In the genomic region with DNA sequence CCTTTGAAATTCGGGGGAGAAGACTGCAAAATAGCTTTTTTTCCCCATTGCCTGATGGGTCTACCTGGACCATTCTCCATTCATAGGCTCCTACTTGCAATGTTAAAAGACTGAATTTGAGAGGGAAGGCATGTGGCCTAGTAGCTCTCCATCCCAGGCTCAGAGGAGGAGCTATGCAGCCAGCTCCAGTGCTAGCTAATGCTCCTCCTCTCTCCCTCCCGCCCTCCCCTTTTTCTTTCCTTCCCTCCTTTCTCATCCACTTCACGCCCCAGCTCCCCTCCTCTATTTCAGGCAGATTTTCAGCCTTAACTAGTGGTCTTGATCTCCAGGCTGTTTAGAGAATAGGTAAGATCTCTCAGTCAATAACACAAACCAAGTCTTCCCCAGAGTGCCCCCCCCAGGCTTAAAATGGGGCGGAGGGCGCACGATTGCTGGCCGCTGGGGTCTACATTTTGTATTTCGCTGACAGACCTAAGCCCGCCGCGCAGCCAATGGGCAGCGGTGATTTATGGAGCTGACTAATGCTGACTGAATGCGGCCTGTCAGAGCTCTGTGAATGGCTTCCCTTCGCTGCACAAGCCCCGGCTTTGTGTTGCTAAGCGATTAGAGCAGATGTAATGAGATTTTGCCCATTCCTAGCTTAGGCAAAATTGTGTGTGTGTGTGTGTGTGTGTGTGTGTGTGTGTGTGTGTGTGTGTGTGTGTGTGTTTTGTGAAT, we compare ENCODE assay signal across 8 mouse cellular contexts. TPM values are rescaled to one million over a fixed set of nuclear protein-coding genes. Genes with fewer than 3 reads are reported as not detected.
A peak's percentile ranks its signal among the peaks of the same experiment; 100 is the strongest.
DNase-seq lines count a peak whose midpoint lies in the region; ATAC-seq and TF ChIP-seq lines count a peak whose summit lies in the region.
"Had no signal": no experiment of that assay in that cellular context is flagged by ENCODE, and none has a peak within 500 bp of the region (broad histone marks: within the 10 kb centered on the region; RNA-seq: fewer than 3 reads in every experiment).

No protein-coding gene starts in this region.

- peaks cover 16% of the 10 kb centered on the region for H3K4me1 ChIP-seq in embryonic facial prominence, embryonic 12.5 days
- H3K4me1 ChIP-seq in neural tube, embryonic 15.5 days, result peaks cover 60% of the 10 kb centered on the region

- no peak overlapping the region for H3K9ac ChIP-seq in embryonic facial prominence, embryonic 12.5 days
- H3K9ac ChIP-seq in neural tube, embryonic 15.5 days (replicated peaks), result no peak overlapping the region

- peak overlapping the region; percentile 35 for H3K4me2 ChIP-seq in embryonic facial prominence, embryonic 12.5 days (replicated peaks)
- peak overlapping the region; percentile 50 for H3K4me2 ChIP-seq in neural tube, embryonic 15.5 days

- DNase-seq in right cerebral cortex, adult 2 months (ENCODE audit: low spot score in 2 of 2), result peak; percentile 53 to 66
- DNase-seq in right cerebral cortex, postnatal 36 days (ENCODE audit: low spot score in 2 of 2), result no peak
- peak in 1 of 2 experiments; percentile 41 for DNase-seq in layer of hippocampus, adult 2 months (ENCODE audit: low spot score in 2 of 2)
- no peak for DNase-seq in lung, adult 18-20 months
- DNase-seq in urinary bladder, adult 2 months (ENCODE audit: low spot score), result no peak

- peaks cover 89% of the 10 kb centered on the region for H3K27me3 ChIP-seq in embryonic facial prominence, embryonic 12.5 days
- no peaks in the 10 kb centered on the region; the same call in 1 of the 2 replicates for H3K27me3 ChIP-seq in neural tube, embryonic 15.5 days (replicated peaks)

- ATAC-seq in embryonic facial prominence, embryonic 12.5 days (ENCODE audit: insufficient number of reproducible peaks, insufficient read depth, low FRiP score, low TSS enrichment), result no peak
- peak; percentile 64 for ATAC-seq in neural tube, embryonic 15.5 days (ENCODE audit: low FRiP score)

- H3K4me3 ChIP-seq in embryonic facial prominence, embryonic 12.5 days, result no peak overlapping the region
- peak overlapping the region; percentile 41 for H3K4me3 ChIP-seq in layer of hippocampus, adult 2 months
- H3K4me3 ChIP-seq in neural tube, embryonic 15.5 days (replicated peaks), result no peak overlapping the region

- H3K9me3 ChIP-seq in embryonic facial prominence, embryonic 12.5 days, result no peaks in the 10 kb centered on the region
- H3K9me3 ChIP-seq in neural tube, embryonic 15.5 days (replicated peaks), result no peaks in the 10 kb centered on the region

- no peaks in the 10 kb centered on the region for H3K36me3 ChIP-seq in embryonic facial prominence, embryonic 12.5 days
- no peaks in the 10 kb centered on the region for H3K36me3 ChIP-seq in neural tube, embryonic 15.5 days

- H3K27ac ChIP-seq in embryonic facial prominence, embryonic 12.5 days, result no peak overlapping the region
- H3K27ac ChIP-seq in layer of hippocampus, adult 2 months, result peak overlapping the region; percentile 85
- H3K27ac ChIP-seq in neural tube, embryonic 15.5 days (replicated peaks), result peak overlapping the region; percentile 82

- TF ChIP-seq CTCF in layer of hippocampus, adult 2 months (conservative IDR thresholded peaks at IDR 0.05), result no peak

- WGBS in embryonic facial prominence, embryonic 12.5 days, result under 1% methylated on average over 16 of the region's 16 CpGs
- whole genome bisulfite sequencing in neural tube, embryonic 15.5 days, result 3% methylated on average over 16 of the region's 16 CpGs

RNA-seq across cellular contexts. Expression of a gene that starts 4.9 kb away (rescaled TPM):
- polyA plus RNA-seq in embryonic facial prominence, embryonic 12.5 days (2016; fragmentation: Nextera tagmentation; extraction: Ambion mirVana), result 5.7 and 6.2 TPM in 2 replicates
- 1 to 10 TPM; 6.0 to 6.9 TPM for total RNA-seq in layer of hippocampus, adult 2 months (2021)
- polyA plus RNA-seq in neural tube, embryonic 15.5 days (2015; fragmentation: Nextera tagmentation; extraction: Ambion mirVana), result 5.2 and 7.4 TPM in 2 replicates
- polyA plus RNA-seq in urinary bladder, adult 2 months (2012; rRNA removed), result 0.11 and 0.22 TPM in 2 replicates
- total RNA-seq: liver, adult 2 months had no signal
- polyA plus RNA-seq: liver, adult 2 months had no signal

RNA-seq across cellular contexts. Expression of a gene that starts 33.0 kb away (rescaled TPM):
- not detected in 2 replicates for polyA plus RNA-seq in embryonic facial prominence, embryonic 12.5 days (2016; fragmentation: Nextera tagmentation; extraction: Ambion mirVana)
- not detected for total RNA-seq in layer of hippocampus, adult 2 months (2021)
- 0.36 TPM in 1 of 2 replicates, not detected in the other for polyA plus RNA-seq in neural tube, embryonic 15.5 days (2015; fragmentation: Nextera tagmentation; extraction: Ambion mirVana)
- not detected in 2 replicates for polyA plus RNA-seq in urinary bladder, adult 2 months (2012; rRNA removed)

Comparison
In these comparisons a context has a peak if more than half of its experiments do, and no peak if none do; other contexts are left out.
1. DNase-seq: peak in right cerebral cortex, adult 2 months (2 of 2); none in right cerebral cortex, postnatal 36 days (0 of 2), lung, adult 18-20 months (0 of 2) and urinary bladder, adult 2 months (single experiment).